Mouse (Mus musculus) cerebellum, postnatal 14 days (tissue): ENCODE data around the gene Fam57b.

Source experiments
- DNase-seq, 2 experiments: peaks; one replicate each; pipeline ENCODE4 v3.0.0; 2021; ENCODE audit warnings: mixed read lengths in 2 of 2

The Fam57b gene

DNA sequence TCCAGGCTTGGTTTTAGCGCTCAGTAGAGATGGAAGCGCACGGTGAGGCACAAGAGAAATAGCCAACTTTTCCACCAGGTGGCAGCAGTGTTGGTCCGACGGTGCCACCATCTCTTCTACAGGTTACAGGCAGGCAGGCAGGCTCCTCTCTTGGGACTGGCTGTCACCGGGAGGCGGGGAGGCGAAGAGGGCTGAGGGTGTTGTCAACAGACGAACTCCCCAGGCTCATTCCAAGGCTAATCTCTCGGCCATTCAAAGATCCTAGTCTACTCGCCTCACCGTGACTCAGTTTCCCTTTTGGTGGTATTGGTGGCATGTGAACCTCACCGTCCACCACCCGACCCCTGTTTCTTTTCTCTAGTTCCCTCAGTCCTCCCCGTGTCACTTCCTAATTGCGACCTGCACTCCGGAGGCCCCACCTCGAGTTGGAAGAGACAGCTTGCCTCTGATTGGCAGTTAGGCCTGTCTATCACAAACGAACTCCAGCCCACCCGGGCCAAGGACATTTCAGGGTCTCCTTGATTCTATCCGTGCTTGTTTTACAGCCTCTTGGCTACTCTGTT, 34.6 kb downstream of the Fam57b start:
- DNase-seq: peak; percentile 91 to 94

GRCm38 (mm10) chr7:126833294-126833693, 35.8 kb downstream of the Fam57b start:
- DNase-seq: no peak

GRCm38 (mm10) chr7:126843276-126843675, 45.8 kb downstream of the Fam57b start:
- no peak for DNase-seq

DNA sequence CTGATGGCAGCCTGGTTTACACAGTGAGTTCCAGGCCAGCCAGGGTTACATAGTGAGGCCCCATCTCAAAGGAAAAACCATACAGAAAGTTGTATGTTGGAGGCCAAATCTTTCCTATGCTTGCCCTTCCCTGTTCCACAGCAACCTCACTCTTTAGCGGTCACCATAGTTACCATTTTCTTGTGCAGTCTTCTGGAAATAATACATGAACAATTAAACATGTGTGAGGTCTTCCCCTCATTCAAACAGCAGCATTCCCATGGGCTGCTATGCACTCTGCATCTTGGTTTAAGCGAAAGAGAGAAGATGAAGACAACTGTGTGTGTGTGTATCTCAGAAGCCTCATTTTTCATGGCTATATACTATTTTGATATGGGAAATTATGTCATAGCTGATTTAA, 48.0 kb downstream of the Fam57b start:
- no peak for DNase-seq

GRCm38 (mm10) chr7:126847116-126847420, 49.6 kb downstream of the Fam57b start, which contains the start of gene Doc2a:
Gene Doc2a (plus strand): TSS chr7:126847416.
- peak in 1 of 2 experiments; percentile 10 for DNase-seq

DNA sequence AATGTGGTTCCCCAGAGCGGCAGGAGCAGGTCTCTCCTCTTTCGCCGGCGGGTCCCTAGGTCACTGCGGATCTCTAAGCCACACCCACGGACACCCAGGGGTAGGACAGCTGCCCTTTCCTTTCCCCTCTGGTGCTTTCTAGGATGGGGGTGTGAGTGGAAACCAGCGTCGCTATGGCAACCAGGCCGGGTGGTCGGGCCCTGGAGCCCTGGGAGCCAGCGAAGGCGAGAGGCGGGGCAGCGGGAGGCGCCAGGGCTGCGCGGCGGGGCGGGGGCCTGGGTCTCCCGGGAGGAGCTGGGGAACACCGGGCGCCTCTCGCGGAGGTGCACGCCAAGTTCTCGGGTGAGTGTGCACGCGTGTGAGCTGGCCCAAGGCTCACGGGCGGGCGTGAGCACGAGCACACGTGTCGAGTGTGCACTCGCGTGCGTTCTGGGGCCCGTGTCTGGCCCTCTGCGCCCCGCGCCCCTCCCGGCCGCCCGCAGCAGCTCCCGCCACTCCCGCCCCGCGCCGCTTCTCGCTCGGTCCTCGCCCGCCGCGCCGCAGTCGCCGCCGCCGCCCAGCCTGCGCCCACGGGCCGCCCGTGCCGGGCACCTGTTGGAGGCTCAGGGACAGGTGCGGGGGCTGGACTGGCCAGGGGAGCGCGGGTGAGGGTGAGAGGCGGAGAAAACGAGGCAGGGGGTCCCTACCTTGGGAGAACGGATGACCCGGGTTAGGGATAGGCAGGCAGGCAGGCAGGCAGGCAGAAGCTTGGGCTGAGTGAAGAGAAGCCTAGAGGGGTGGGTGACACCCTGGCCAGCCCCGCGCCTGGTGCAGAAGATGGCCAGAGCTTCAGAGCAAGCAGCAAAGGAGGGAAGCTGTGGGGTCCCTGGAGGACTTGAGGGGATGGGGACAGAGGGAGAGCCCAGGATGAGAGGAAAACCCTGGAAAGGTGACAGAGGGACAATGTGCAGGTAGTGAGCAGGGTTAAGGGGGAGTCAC, 50.2 kb downstream of the Fam57b start:
- DNase-seq: peak in 1 of 2 experiments; percentile 56

DNA sequence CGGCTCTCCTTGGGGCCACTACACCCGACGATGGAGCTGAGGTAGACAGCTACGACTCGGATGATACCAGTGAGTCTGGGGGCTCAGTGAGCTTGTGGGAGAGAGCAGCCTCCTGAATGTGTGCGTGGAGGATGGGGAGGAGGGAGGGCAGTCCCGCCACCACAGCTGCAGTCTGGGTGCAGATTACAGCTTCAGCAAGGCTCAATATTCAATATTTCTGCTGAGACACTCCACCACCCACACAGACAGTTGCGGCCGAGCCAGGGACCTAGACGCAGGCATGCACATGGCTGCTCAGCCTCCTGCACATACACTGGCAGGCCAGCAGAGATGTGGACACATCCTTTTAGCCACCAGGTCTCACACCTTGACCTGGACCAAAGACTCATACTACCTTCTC, 51.3 kb downstream of the Fam57b start:
- DNase-seq: peak in 1 of 2 experiments; percentile 31

GRCm38 (mm10) chr7:126850161-126850560, 52.7 kb downstream of the Fam57b start:
- no peak for DNase-seq

DNA sequence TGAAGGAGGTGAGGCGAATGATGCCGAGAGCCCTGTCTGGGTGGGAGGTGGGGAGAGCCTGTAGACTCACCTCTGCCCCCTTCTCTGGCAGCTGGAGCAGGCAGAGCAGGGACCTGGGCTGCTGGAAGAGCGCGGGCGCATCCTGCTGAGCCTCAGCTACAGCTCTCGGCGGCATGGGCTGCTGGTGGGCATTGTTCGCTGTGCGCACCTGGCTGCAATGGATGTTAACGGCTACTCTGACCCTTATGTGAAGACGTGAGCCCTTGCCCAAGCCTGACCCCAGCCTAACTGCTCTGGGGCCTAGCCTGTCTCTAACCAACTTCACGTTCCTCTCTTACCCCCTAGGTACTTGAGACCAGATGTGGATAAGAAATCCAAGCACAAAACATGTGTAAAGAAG, 53.7 kb downstream of the Fam57b start:
- no peak for DNase-seq

DNA sequence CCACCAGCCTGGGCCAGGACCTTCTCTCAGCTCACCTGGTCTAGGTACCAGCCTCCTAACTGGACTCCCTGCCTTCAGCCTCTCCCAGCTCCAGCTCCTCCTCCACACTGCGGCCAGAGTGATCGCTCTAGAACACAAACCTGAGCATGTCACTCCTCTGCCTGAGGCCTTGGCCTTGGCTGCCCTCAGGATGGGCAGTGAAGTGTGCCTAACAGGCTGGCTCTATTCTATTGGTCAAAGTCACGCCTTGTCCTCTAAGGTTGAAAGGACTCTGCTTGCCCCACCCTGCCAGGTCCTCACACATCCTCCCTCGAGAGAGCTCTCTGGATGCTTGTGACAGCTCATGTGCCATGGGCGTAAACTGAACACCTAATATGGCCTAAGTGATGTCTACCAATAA, 56.0 kb downstream of the Fam57b start:
- peak in 1 of 2 experiments; percentile 17 for DNase-seq

- peak; percentile 58 to 59 for DNase-seq
Measured at GRCm38 (mm10) chr7:126855641-126856040, 58.2 kb downstream of the Fam57b start.

GRCm38 (mm10) chr7:126856741-126857420, 59.4 kb downstream of the Fam57b start:
- DNase-seq: no peak

DNA sequence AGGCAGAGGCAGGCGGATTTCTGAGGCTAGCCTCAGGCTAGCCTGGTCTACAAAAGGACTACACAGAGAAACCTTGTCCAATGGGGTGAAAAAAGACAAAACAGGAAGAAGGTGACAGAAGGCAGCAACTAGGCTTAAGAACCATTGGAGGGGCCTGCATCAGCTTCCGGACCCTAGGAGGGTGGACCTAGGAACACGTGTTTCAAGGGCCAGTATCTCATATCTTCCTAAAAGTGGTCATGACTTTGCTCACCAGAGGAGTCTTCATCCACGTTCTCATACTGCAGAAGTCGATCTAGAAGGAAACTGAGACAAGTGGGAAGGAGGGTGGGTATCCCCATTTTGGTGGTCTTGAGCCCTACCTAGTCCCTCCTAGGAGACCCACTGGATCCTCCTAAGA, 63.5 kb downstream of the Fam57b start:
- no peak for DNase-seq

- peak; percentile 97 to 98 for DNase-seq
Measured at GRCm38 (mm10) chr7:126861429-126862130, 64.1 kb downstream of the Fam57b start, which contains the start of gene Hirip3. Gene Hirip3 (plus strand): TSS chr7:126861972.

DNA sequence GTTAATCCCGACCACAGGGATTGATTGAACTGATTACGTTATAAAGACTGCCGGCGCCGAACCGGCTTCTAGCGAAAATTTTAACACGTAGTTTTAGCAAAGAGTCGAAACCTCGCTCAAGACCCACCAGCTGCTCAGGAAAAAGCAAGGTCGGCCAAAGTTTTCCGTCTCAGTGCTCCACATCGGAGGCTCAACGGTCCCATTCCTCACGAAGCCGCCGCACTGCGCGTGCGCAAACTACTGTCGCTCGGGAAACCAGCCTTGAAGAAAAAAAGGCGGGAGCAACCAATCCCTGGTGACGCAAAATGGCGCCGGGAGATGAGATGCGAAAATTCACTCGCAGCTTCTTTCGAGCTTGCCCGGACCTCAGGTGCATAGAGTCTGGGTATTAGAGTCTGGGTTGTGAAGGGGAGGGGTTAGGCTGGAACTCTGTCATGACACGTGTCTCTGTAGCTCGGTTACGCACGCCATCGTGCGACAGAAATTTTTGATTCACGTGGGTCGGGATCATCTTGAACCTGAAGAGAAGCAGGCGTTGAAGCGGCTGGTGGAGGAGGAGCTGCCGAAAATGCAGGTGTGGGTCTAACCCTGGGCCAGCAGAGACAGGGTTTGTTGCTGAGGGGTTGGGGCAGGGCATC, 64.8 kb downstream of the Fam57b start, which contains the start of gene Ino80e:
Gene Ino80e, minus strand, starts transcription at position 231 of the 638 bp plus-strand sequence.
- DNase-seq: peak; percentile 97 to 98

DNA sequence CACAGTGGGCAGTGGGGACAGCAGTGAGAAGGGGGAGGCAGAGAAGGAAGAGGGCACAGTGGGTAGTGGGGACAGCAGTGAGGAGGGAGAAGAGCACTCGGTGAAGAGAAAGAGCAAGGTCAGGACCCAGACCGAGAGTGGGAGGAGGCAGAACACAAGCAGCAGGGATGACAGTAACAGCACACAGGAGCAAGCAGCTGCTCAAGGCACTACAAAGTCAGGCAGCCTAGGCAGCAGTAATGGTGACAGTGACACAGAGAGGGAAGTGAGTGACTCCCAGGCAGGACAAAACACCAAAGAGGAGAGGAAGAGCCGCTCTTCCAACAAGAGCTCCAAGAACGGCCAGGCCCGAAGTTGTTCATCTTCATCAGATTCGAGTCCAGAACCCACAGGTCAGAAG, 66.3 kb downstream of the Fam57b start:
- DNase-seq: no peak

DNA sequence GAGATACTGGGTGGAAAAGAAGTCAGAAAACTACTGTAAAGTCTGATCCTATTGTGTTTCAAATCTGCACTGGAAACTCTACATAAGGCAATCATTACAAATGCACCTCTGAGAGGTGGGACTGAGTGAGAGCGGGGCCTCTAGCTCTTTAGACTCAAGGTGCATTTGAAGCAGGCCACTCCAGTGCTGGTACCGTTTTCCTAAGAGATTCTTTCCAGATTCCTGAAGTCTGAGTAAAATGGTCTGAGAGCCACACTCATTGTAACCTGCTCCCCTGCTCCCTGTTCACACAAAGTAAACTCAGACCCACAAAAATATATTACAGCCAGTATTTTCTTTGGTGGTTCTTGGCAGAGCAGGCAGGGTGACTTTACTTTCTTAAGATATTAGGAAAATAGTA, 70.1 kb downstream of the Fam57b start:
- DNase-seq: no peak

DNA sequence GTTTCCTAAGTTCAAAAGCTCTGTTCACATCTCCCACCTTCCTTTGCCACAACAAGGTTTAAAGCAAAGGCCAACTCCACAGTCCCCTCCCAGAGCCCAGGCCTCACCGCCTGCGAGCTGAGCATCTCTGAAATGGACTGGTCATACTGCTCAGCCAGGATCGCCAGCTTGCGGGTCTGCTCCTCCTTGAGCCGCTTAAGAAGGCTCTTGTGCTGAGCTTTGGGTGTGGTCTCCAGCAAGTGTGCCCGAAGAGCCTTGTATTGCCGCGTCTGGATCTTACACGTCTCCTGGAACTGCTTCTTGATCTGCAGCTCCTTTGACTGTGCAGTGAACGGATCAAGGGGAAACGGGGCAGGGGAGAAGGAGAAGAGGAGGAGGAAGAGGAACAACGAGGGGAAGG, 70.5 kb downstream of the Fam57b start:
- no peak for DNase-seq

- no peak for DNase-seq
Measured at GRCm38 (mm10) chr7:126869780-126870519, 72.5 kb downstream of the Fam57b start.

DNA sequence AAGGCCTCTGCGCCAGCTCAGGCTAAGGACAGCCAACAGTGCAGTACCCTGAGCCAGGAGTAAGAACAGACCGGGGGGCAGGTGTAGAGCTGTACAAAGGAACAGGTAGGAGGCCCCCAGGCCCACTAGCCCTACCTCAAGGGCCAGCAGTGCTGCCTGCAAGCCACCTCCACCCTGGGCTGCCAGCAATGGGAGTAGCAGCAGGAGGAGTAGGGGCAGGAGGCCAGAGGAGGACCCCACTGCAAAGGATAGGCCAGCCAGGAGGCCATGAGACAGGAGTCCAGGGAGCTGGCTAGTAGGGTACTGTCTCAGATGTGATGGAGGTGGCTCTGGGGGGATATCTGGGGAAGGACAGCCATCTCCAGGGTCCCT, 73.0 kb downstream of the Fam57b start:
- DNase-seq: no peak

GRCm38 (mm10) chr7:126877239-126877638, 79.8 kb downstream of the Fam57b start:
- no peak for DNase-seq
